Mouse (Mus musculus) A20 (cell line): ENCODE results near the gene Ugt1a1.
"Not testable (repeated sequence)": the region's sequence is repeated elsewhere in the genome, so short reads cannot be mapped to it uniquely, and the experiment has no call there.

Experiments used
- DNase-seq: peaks from one replicate; pipeline ENCODE4 v3.0.0-alpha.2; 2011; ENCODE audit warnings: low read depth, low spot score

The Ugt1a1 gene

GRCm38 (mm10) chr1:88218051-88218450, 6.3 kb downstream of the Ugt1a1 start:
- DNase-seq: peak; percentile 9

- DNase-seq: peak; percentile 1
These were observed 6.8 kb downstream of the Ugt1a1 start for GRCm38 (mm10) chr1:88218591-88218990.

GRCm38 (mm10) chr1:88219054-88219453, 7.3 kb downstream of the Ugt1a1 start:
- DNase-seq: no peak

- no peak for DNase-seq
These were observed 8.6 kb downstream of the Ugt1a1 start for GRCm38 (mm10) chr1:88220336-88220735.

- peak; percentile 17 for DNase-seq
These were observed 10.5 kb downstream of the Ugt1a1 start for GRCm38 (mm10) chr1:88222216-88222615.

- DNase-seq: peak; percentile 28
These were observed 11.3 kb downstream of the Ugt1a1 start for GRCm38 (mm10) chr1:88223011-88223515.

GRCm38 (mm10) chr1:88223591-88223990, 11.8 kb downstream of the Ugt1a1 start:
- DNase-seq: no peak

- no peak for DNase-seq
These were observed 12.4 kb downstream of the Ugt1a1 start for GRCm38 (mm10) chr1:88224029-88224776.

- DNase-seq: not testable (repeated sequence)
These were observed 13.5 kb downstream of the Ugt1a1 start for GRCm38 (mm10) chr1:88225301-88225700.

- DNase-seq: no peak
These were observed 14.0 kb downstream of the Ugt1a1 start for GRCm38 (mm10) chr1:88225741-88226140.

- no peak for DNase-seq
These were observed 15.1 kb downstream of the Ugt1a1 start, which contains the start of gene Mroh2a for GRCm38 (mm10) chr1:88226670-88227379. TSS of gene Mroh2a (plus strand) at chr1:88226986.

GRCm38 (mm10) chr1:88227482-88227881, 15.7 kb downstream of the Ugt1a1 start:
- DNase-seq: no peak

GRCm38 (mm10) chr1:88228121-88228520, 16.4 kb downstream of the Ugt1a1 start:
- no peak for DNase-seq

- no peak for DNase-seq
These were observed 17.8 kb downstream of the Ugt1a1 start for GRCm38 (mm10) chr1:88229566-88229965.

- DNase-seq: no peak
These were observed 18.2 kb downstream of the Ugt1a1 start for GRCm38 (mm10) chr1:88229986-88230385.

GRCm38 (mm10) chr1:88230421-88230820, 18.7 kb downstream of the Ugt1a1 start:
- DNase-seq: no peak

GRCm38 (mm10) chr1:88230981-88231802, 19.4 kb downstream of the Ugt1a1 start:
- no peak for DNase-seq

- DNase-seq: no peak
These were observed 20.2 kb downstream of the Ugt1a1 start for GRCm38 (mm10) chr1:88231803-88232499.

GRCm38 (mm10) chr1:88232664-88233380, 21.1 kb downstream of the Ugt1a1 start:
- DNase-seq: no peak

GRCm38 (mm10) chr1:88233421-88234247, 21.9 kb downstream of the Ugt1a1 start:
- no peak for DNase-seq
